Mouse (Mus musculus): ENCODE measurements around the gene Gm17677.

Gm17677 gene

GRCm38 (mm10) chr9:35740749-35741148, at the start of gene Gm17677:
TSS of gene Gm17677 (plus strand) at chr9:35741049.
- DNase-seq = no peak

DNA sequence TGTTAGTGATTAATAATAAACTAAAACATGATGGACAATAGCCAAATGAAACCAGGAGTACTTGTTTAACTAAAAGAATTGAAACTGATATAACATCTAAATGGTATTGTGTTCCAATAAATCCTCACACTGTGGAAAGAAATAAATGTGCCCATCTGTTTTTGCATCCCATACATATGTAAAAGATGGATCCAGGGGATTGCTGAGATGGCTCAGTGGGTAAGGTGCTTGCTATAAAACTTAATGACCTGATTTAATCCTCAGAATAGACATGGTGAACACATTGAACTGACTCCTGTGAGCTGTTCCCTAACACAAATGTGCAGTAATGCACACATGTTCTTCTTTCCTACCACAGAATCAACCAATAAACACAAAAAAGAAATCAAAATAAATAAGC, 48.9 kb upstream of the Gm17677 start:
- no peak for DNase-seq

DNA sequence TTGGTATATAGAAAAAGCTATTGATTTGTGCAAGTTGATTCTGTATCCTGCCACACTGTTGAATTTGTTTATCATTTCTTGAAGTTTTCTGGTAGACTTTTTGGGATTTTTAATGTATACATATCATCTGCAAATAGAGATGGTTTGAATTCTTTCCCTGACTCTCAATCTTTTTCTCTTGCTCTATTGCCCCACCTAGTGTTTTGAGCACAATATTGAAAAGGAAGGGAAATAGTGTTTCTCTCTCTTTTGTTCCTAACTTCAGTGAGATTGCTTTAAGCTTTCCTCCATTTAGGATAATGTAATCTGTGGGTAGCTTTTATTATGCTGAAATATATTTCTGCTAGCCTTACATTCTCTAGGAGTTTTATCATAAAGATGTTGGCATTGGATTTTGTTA, 33.6 kb upstream of the Gm17677 start:
- no peak for DNase-seq

DNA sequence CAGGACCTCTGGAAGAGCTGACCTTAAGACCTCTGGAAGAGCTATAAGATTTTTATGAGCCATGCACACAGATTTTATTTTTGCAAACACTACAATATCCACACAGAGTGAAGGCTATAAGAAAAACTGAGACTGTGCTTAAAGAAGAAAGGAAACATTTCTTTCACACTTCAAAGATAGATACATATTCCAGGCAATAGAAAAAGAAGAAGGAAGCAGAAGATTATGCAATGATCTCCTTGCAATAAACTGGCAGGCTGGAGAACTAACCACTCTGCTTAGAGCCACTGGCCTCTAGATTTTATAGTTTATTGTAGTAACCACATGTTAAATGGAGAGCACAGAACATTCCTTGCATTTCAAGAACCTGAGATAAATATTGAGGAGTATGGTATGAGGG, 16.0 kb downstream of the Gm17677 start:
- no peak for DNase-seq

- DNase-seq = no peak
These were observed 37.2 kb downstream of the Gm17677 start, which contains the start of gene Gm17727 for GRCm38 (mm10) chr9:35778009-35778408. TSS of gene Gm17727 (minus strand) at chr9:35778109.

- DNase-seq = no peak
These were observed 49.2 kb downstream of the Gm17677 start, which contains the start of the genes Gm27235 and D730048I06Rik for GRCm38 (mm10) chr9:35790001-35790400. TSS of gene Gm27235 (minus strand) at chr9:35790101. TSS of gene D730048I06Rik (minus strand) at chr9:35790112.
